Mouse (Mus musculus) hematopoietic stem cell, adult 5-6 weeks (primary cell): Measurements from ENCODE around the gene Dcbld2. TPM values are rescaled to one million over a fixed set of nuclear protein-coding genes. Genes with fewer than 3 reads are reported as not detected.

Experiments used
- ATAC-seq, 2 experiments: fragments of 125-278 bp in 1 of 2; replicated peaks in 1 of 2; 2 replicates each; pipeline ENCODE4 v1.8.0; 2016 to 2017; ENCODE audit warnings: inconsistent platforms in 2 of 2, mild to moderate bottlenecking in 2 of 2, moderate number of reproducible peaks in 2 of 2, low read depth in 1 of 2, moderate TSS enrichment in 1 of 2; ENCODE audit not compliant: low FRiP score in 2 of 2, poor library complexity in 2 of 2, severe bottlenecking in 2 of 2, insufficient read depth in 1 of 2, low TSS enrichment in 1 of 2
- total RNA-seq: library from RNA; stranded (forward); fragments of 172-1452, 232-1000 nt; gene quantifications from 2 replicates; pipeline ENCODE4 v1.2.3, GENCODE M21; 2017

Gene Dcbld2
- total RNA-seq, 1 experiment from 2014 or later = 0.94 TPM

- no peak for ATAC-seq
These were observed 62.6 kb downstream of the Dcbld2 start for GRCm38 (mm10) chr16:58470841-58471240.

- peak; percentile 70 to 78 for ATAC-seq
These were observed 66.6 kb downstream of the Dcbld2 start for GRCm38 (mm10) chr16:58474875-58475274.

GRCm38 (mm10) chr16:58475544-58476154 lies 67.4 kb downstream of the Dcbld2 start:
- no peak for ATAC-seq

GRCm38 (mm10) chr16:58476363-58476762 lies 68.1 kb downstream of the Dcbld2 start:
- no peak for ATAC-seq

- peak; percentile 82 to 84 for ATAC-seq
These were observed 71.7 kb downstream of the Dcbld2 start for GRCm38 (mm10) chr16:58479898-58480448.

- peak; percentile 68 to 76 for ATAC-seq
These were observed 73.1 kb downstream of the Dcbld2 start for GRCm38 (mm10) chr16:58481219-58481905.

- ATAC-seq = no peak
These were observed 73.6 kb downstream of the Dcbld2 start for GRCm38 (mm10) chr16:58481906-58482270.

- ATAC-seq = no peak
These were observed 74.1 kb downstream of the Dcbld2 start for GRCm38 (mm10) chr16:58482296-58482695.

GRCm38 (mm10) chr16:58487861-58488260 lies 79.6 kb downstream of the Dcbld2 start:
- ATAC-seq = no peak

- ATAC-seq = no peak
These were observed 88.5 kb downstream of the Dcbld2 start for GRCm38 (mm10) chr16:58496791-58497190.

GRCm38 (mm10) chr16:58497886-58498713 lies 89.9 kb downstream of the Dcbld2 start:
- ATAC-seq = peak; percentile 79 to 83

- ATAC-seq = no peak
These were observed 90.9 kb downstream of the Dcbld2 start for GRCm38 (mm10) chr16:58499172-58499584.

GRCm38 (mm10) chr16:58499650-58500049 lies 91.4 kb downstream of the Dcbld2 start:
- no peak for ATAC-seq

- ATAC-seq = peak; percentile 59 to 66
These were observed 93.6 kb downstream of the Dcbld2 start for GRCm38 (mm10) chr16:58501760-58502301.

GRCm38 (mm10) chr16:58502566-58502965 lies 94.3 kb downstream of the Dcbld2 start:
- ATAC-seq = no peak

- no peak for ATAC-seq
These were observed 96.7 kb downstream of the Dcbld2 start for GRCm38 (mm10) chr16:58504945-58505344.

GRCm38 (mm10) chr16:58512181-58512761 lies 104.0 kb downstream of the Dcbld2 start:
- no peak for ATAC-seq
